Comparison of ENCODE assay signal across 8 mouse cellular contexts in the genomic region with DNA sequence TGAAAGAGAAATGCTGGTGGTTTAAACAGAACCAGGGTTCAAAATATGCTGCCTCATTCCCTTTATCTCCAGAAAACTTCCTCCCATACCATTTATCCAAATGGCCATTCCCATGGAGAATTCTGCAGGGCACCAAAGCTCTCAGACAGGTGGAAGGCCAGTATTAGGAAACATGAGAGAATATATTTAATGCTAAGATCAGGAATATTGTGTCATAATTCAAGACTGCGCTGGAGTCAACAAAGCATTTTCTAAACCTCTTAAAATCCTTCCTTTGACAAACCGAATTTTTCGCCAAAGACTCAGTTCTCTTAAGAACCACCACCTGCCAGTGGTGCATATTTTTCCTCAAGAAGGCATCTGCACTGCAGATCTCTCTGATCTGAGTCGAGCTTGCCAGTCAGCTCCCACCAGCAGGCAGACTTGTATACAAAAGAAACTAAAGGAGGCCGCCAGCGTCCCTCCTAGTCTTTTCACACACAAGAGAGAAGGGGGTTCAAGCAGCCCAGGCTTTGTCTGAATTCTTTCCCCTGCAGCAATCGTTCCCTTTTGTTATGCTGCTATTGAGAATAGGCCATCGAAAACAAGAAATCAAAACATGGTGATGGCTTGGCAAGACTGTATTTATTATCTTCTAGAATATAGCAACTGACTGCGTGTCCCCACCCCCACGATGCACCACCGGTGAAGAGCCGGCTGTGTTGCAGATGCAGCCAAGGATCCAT. TPM values are rescaled to one million over a fixed set of nuclear protein-coding genes. Genes with fewer than 3 reads are reported as not detected.
A peak's percentile ranks its signal among the peaks of the same experiment; 100 is the strongest.
DNase-seq lines count a peak whose midpoint lies in the region; ATAC-seq lines count a peak whose summit lies in the region.

No protein-coding gene starts in this region.

- peaks cover 35% of the 10 kb centered on the region for H3K4me1 ChIP-seq in liver, embryonic 12.5 days

- ATAC-seq in liver, embryonic 12.5 days, result no peak

- H3K4me3 ChIP-seq in liver, embryonic 12.5 days, result peak overlapping the region; percentile 88

- WGBS in liver, embryonic 12.5 days (ENCODE audit: insufficient replicate concordance), result 17% methylated on average over 12 of the region's 12 CpGs

- H3K9ac ChIP-seq in liver, embryonic 12.5 days, result peak overlapping the region; percentile 98

- H3K27me3 ChIP-seq in liver, embryonic 12.5 days (replicated peaks), result no peaks in the 10 kb centered on the region

- DNase-seq in spleen, adult 12 weeks (ENCODE audit: low spot score), result peak; percentile 7
- DNase-seq in spleen, adult 18-20 months, result no peak
- DNase-seq in cerebellum, adult 9-11 months, result peak; percentile 74
- peak; percentile 42 to 60 for DNase-seq in frontal cortex, postnatal 36 days (ENCODE audit: low spot score in 2 of 2)
- DNase-seq in kidney, postnatal 14 days, result peak; percentile 25
- DNase-seq in retina, postnatal 1 day, result peak; percentile 64
- DNase-seq in urinary bladder, adult 18-20 months (ENCODE audit: low spot score in 2 of 2), result no peak

- no peaks in the 10 kb centered on the region for H3K9me3 ChIP-seq in liver, embryonic 12.5 days (replicated peaks)

- H3K36me3 ChIP-seq in liver, embryonic 12.5 days, result peaks cover 11% of the 10 kb centered on the region

- H3K4me2 ChIP-seq in liver, embryonic 12.5 days, result peak overlapping the region; percentile 94

- H3K27ac ChIP-seq in liver, embryonic 12.5 days, result peak overlapping the region; percentile 52

RNA-seq across cellular contexts. Expression of a gene that starts 1.4 kb away (rescaled TPM):
- polyA plus RNA-seq in liver, embryonic 12.5 days (2016; fragmentation: Nextera tagmentation; extraction: Ambion mirVana), result 83.1 and 84.6 TPM in 2 replicates

RNA-seq across cellular contexts. Expression of a gene that starts 12.1 kb away (rescaled TPM):
- polyA plus RNA-seq in liver, embryonic 12.5 days (2016; fragmentation: Nextera tagmentation; extraction: Ambion mirVana), result 8.3 and 8.5 TPM in 2 replicates

Comparison
In these comparisons a context has a peak if more than half of its experiments do, and no peak if none do; other contexts are left out.
1. DNase-seq: peak in spleen, adult 12 weeks (single experiment), cerebellum, adult 9-11 months (single experiment), frontal cortex, postnatal 36 days (2 of 2), kidney, postnatal 14 days (single experiment) and retina, postnatal 1 day (single experiment); none in spleen, adult 18-20 months (0 of 2) and urinary bladder, adult 18-20 months (0 of 2).